Mouse (Mus musculus): ENCODE results near the gene Zwint. TPM values are rescaled to one million over a fixed set of nuclear protein-coding genes. Genes with fewer than 3 reads are reported as not detected.

The Zwint gene
- total RNA-seq (2023) = 135 TPM

GRCm38 (mm10) chr10:72654270-72655016 lies at the start of gene Zwint:
Gene Zwint, plus strand, starts transcription at chr10:72654845.

Data from CD8-positive naive resting alpha-beta T cell, adult 57 days (primary cell).